Mouse (Mus musculus): ENCODE data around the gene Blm.

DNA sequence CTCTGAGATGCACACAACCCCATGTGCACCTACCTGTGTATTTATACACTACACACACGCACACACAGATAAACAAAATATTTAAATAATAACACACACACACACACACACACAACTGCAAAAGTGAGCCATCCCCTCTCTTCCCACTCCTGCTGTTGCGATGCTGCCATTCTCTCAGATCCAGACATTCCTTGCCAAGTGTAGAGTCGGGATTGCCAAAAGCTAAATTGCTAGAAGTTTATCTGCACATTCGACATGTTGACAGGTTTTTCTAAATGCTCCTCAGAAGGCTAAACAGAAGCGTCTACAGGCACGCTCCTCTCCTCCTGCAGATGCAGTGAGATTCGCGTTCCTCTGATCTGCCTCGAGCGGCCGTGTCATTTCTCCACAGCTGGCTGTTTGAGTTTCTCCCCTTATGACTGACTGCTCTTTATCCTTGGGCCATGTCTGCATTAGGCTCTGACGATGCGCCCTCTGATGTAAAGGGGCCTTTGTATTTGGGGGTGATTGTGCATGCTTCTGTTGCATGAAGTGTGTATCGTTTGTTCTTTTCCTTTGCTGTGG lies 42.6 kb upstream of the Blm start:
- TF ChIP-seq POLR2A (IDR thresholded peaks at IDR 0.05; ENCODE audit: control insufficient read depth, extremely low read depth, insufficient read depth, low read length, poor library complexity): no peak
- TF ChIP-seq CTCF (IDR thresholded peaks at IDR 0.05; ENCODE audit: borderline replicate concordance, control insufficient read depth, extremely low read depth, insufficient read depth, low read length, poor library complexity): no peak
